Mouse (Mus musculus): ENCODE data around the gene Il34. TPM values are rescaled to one million over a fixed set of nuclear protein-coding genes. Genes with fewer than 3 reads are reported as not detected.

The Il34 gene
- polyA plus RNA-seq, 1 experiment from 2014 or later: 2.4 TPM

DNA sequence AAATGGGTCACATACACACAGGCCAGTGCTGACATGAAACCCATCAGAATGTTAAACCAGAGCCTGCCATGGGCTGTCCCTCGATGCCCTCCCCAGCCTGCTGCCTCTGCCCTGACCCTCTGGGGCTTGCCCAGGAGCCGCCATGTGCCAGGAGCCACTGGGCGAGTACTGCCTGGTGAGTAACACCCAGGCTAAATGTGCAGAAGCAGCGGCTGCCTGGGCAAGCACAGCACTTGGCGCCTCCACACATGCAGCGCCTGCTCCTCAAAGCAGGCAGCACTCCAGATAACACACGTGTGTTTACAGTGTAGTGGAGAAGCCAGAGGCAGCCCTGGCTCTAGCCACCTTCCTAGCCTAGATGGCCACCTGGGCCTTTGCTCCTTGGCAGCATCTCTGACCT, 92.7 kb downstream of the Il34 start:
- 73% methylated on average over 7 of the region's 7 CpGs for WGBS
- Histone ChIP-seq H3K27me3 (ENCODE audit: insufficient read depth, low read length) (no peaks in the 10 kb centered on the region), H3K27ac (ENCODE audit: low read depth) (no peak overlapping the region), H3K36me3 (ENCODE audit: insufficient read depth) (peaks cover 22% of the 10 kb centered on the region), H3K4me3 (ENCODE audit: low read depth, low read length) (no peak overlapping the region), H3K4me2 (no peak overlapping the region), H3K4me1 (ENCODE audit: insufficient read depth) (peaks cover 42% of the 10 kb centered on the region), H3K9ac (no peak overlapping the region), H3K9me3 (ENCODE audit: low read depth, low read length) (no peaks in the 10 kb centered on the region)
- no peak for ATAC-seq (ENCODE audit: insufficient read depth)
- no peak for TF ChIP-seq CTCF (IDR thresholded peaks at IDR 0.05; ENCODE audit: low read depth)
- no peak for DNase-seq

GRCm38 (mm10) chr8:110711271-110711934, 94.3 kb downstream of the Il34 start:
- Histone ChIP-seq H3K4me2 (no peak overlapping the region), H3K9ac (no peak overlapping the region), H3K4me3 (ENCODE audit: low read depth, low read length) (no peak overlapping the region), H3K9me3 (ENCODE audit: low read depth, low read length) (no peaks in the 10 kb centered on the region), H3K36me3 (ENCODE audit: insufficient read depth) (peaks cover 20% of the 10 kb centered on the region), H3K4me1 (ENCODE audit: insufficient read depth) (peaks cover 27% of the 10 kb centered on the region), H3K27me3 (ENCODE audit: insufficient read depth, low read length) (no peaks in the 10 kb centered on the region), H3K27ac (ENCODE audit: low read depth) (peak overlapping the region; percentile 93)
- DNase-seq: peak; percentile 79
- WGBS: 46% methylated on average over 13 of the region's 13 CpGs
- ATAC-seq (ENCODE audit: insufficient read depth): peak; percentile 82
- TF ChIP-seq CTCF (IDR thresholded peaks at IDR 0.05; ENCODE audit: low read depth): peak; percentile 50

DNA sequence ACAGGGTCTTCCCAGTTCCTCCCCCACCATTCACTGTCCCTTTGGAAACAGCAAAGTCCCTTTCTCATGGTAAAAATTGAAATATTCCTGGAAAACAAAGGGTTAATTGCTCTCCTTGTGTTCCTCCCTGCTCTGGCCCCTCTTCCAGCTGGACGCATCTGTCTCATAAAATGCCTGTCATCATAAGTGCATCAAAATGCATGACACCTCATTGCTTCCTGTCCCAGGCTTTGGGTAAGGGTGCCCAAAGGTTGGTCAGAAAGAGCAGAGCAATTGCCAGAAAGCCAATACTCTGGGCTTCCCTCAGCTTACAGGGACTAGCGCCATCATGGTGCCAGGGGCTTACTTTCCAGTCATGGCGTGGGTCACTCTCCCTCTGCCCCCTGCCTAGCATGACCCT, 95.1 kb downstream of the Il34 start:
- Histone ChIP-seq H3K36me3 (ENCODE audit: insufficient read depth) (peaks cover 18% of the 10 kb centered on the region), H3K4me1 (ENCODE audit: insufficient read depth) (peaks cover 27% of the 10 kb centered on the region), H3K4me3 (ENCODE audit: low read depth, low read length) (no peak overlapping the region), H3K27me3 (ENCODE audit: insufficient read depth, low read length) (no peaks in the 10 kb centered on the region), H3K4me2 (no peak overlapping the region), H3K9ac (no peak overlapping the region), H3K27ac (ENCODE audit: low read depth) (peak overlapping the region; percentile 93), H3K9me3 (ENCODE audit: low read depth, low read length) (no peaks in the 10 kb centered on the region)
- peak; percentile 86 for DNase-seq
- ATAC-seq (ENCODE audit: insufficient read depth): peak; percentile 68
- 0 out of 2 replicates have a peak, but pooled peaks have one; percentile 2 for TF ChIP-seq CTCF (IDR thresholded peaks at IDR 0.05; ENCODE audit: low read depth)
- 31% methylated on average over 3 of the region's 3 CpGs for WGBS

- no peak for ATAC-seq (ENCODE audit: insufficient read depth)
- Histone ChIP-seq H3K36me3 (ENCODE audit: insufficient read depth) (peaks cover 15% of the 10 kb centered on the region), H3K9ac (no peak overlapping the region), H3K4me3 (ENCODE audit: low read depth, low read length) (no peak overlapping the region), H3K27ac (ENCODE audit: low read depth) (no peak overlapping the region), H3K4me2 (no peak overlapping the region), H3K9me3 (ENCODE audit: low read depth, low read length) (no peaks in the 10 kb centered on the region), H3K27me3 (ENCODE audit: insufficient read depth, low read length) (no peaks in the 10 kb centered on the region), H3K4me1 (ENCODE audit: insufficient read depth) (peaks cover 43% of the 10 kb centered on the region)
- TF ChIP-seq CTCF (IDR thresholded peaks at IDR 0.05; ENCODE audit: low read depth): no peak
- DNase-seq: no peak
- WGBS: 73% methylated on average over 11 of the region's 11 CpGs
These were observed 97.3 kb downstream of the Il34 start for GRCm38 (mm10) chr8:110708429-110708828.

- Histone ChIP-seq H3K9me3 (ENCODE audit: low read depth, low read length) (no peaks in the 10 kb centered on the region), H3K36me3 (ENCODE audit: insufficient read depth) (peaks cover 3% of the 10 kb centered on the region; the same call in 1 of the 2 replicates), H3K27me3 (ENCODE audit: insufficient read depth, low read length) (no peaks in the 10 kb centered on the region), H3K4me3 (ENCODE audit: low read depth, low read length) (no peak overlapping the region), H3K27ac (ENCODE audit: low read depth) (peak overlapping the region; percentile 75; the same call in 1 of the 2 replicates), H3K4me2 (no peak overlapping the region), H3K4me1 (ENCODE audit: insufficient read depth) (peaks cover 49% of the 10 kb centered on the region), H3K9ac (no peak overlapping the region)
- ATAC-seq (ENCODE audit: insufficient read depth): no peak
- 84% methylated on average over 3 of the region's 3 CpGs for WGBS
- TF ChIP-seq CTCF (IDR thresholded peaks at IDR 0.05; ENCODE audit: low read depth): no peak
- DNase-seq: no peak
These were observed 99.3 kb downstream of the Il34 start for GRCm38 (mm10) chr8:110706288-110706870.

DNA sequence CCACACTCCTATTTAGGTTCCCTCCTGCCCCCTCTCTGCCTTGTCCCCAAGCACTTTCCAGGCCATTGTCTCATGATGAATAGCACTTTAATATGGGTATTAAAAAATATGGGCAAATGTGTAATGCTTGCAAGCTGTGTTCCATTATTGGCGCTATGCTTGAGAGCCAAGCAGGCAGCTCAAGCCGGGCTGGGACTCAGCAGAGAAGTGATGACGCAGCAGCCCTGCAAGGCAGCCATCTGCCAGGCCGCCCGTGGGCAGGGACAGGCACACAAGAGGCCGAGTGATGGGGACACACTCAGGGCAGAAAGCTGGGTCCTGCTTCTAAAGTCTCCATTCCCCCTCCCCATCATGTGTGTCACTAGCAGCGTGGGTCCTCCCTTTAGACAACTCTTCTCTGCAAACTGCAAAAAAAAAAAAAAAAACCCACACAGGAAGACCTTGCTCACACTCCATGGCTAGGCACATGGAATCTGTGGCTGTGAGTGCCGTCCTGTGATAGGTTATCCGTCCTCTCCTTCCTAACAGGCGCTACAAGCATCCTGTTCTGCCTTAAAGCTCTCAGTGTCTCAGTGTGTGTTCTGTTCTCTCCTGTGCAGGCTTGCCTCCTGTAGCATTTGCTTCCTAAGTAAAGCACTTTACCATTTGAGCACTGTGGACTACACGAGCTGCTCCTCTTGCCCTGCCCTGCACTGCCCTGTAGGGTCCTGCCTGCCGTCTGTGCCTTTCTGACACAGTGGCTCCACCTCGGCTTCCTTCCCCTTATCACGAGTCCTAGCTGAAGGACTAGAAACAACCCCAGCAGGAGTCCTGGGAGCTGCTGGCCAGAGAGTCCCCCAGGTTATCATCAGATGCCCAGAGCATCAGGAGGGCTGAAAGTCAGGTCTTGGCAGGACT, 100.1 kb downstream of the Il34 start:
- Histone ChIP-seq H3K9me3 (ENCODE audit: low read depth, low read length) (no peaks in the 10 kb centered on the region), H3K9ac (no peak overlapping the region), H3K4me2 (no peak overlapping the region), H3K4me1 (ENCODE audit: insufficient read depth) (peaks cover 44% of the 10 kb centered on the region), H3K27ac (ENCODE audit: low read depth) (peak overlapping the region; percentile 75; the same call in 1 of the 2 replicates), H3K27me3 (ENCODE audit: insufficient read depth, low read length) (no peaks in the 10 kb centered on the region), H3K4me3 (ENCODE audit: low read depth, low read length) (no peak overlapping the region), H3K36me3 (ENCODE audit: insufficient read depth) (peaks cover 3% of the 10 kb centered on the region; the same call in 1 of the 2 replicates)
- no peak for TF ChIP-seq CTCF (IDR thresholded peaks at IDR 0.05; ENCODE audit: low read depth)
- no peak for ATAC-seq (ENCODE audit: insufficient read depth)
- peak; percentile 72 for DNase-seq
- WGBS: 48% methylated on average over 14 of the region's 14 CpGs
